Mouse (Mus musculus) heart, embryonic 10.5 days (tissue): Measurements from ENCODE around the gene 4933424G06Rik. TPM values are rescaled to one million over a fixed set of nuclear protein-coding genes. Genes with fewer than 3 reads are reported as not detected.

Experiments
- DNase-seq: peaks from one replicate; pipeline ENCODE4 v3.0.0-alpha.2; 2017; ENCODE audit warnings: low spot score
- H3K27ac ChIP-seq: fragments of 300-500 bp; sonication (generic); 2 replicates; pipeline ENCODE4 v1.5.1; 2016; ENCODE audit warnings: mild to moderate bottlenecking
- H3K27me3 ChIP-seq: fragments of 300-500 bp; sonication (generic); 2 replicates; pipeline ENCODE4 v1.6.1; 2016; ENCODE audit warnings: mild to moderate bottlenecking; ENCODE audit not compliant: poor library complexity, insufficient read depth, severe bottlenecking
- H3K36me3 ChIP-seq: fragments of 300-500 bp; sonication (generic); 2 replicates; pipeline ENCODE4 v1.6.1; 2016; ENCODE audit warnings: mild to moderate bottlenecking, moderate library complexity
- H3K4me1 ChIP-seq: fragments of 300-500 bp; sonication (generic); 2 replicates; pipeline ENCODE4 v1.6.1; 2016; ENCODE audit warnings: mild to moderate bottlenecking
- H3K4me3 ChIP-seq: fragments of 300-500 bp; sonication (generic); 2 replicates; pipeline ENCODE4 v1.5.1; 2016; ENCODE audit warnings: mild to moderate bottlenecking, moderate library complexity
- H3K9me3 ChIP-seq: fragments of 300-500 bp; sonication (generic); 2 replicates; pipeline ENCODE4 v1.6.1; 2016; ENCODE audit warnings: mild to moderate bottlenecking, moderate library complexity
- WGBS: fragments of 180-500 bp; shearing (Covaris S2); methylation state at CpG from one replicate; pipeline ENCODE4 v1.1.7; 2016; 5-methylcytosine and 5-hydroxymethylcytosine counted together
- polyA plus RNA-seq: library from polyadenylated mRNA; unstranded; fragments of >200 nt; fragmentation: Nextera tagmentation; extraction: Ambion mirVana; gene quantifications from 2 replicates; pipeline ENCODE4 v1.2.1, GENCODE M21; 2016

4933424G06Rik gene
- polyA plus RNA-seq, 1 experiment from 2014 or later: not detected

- Histone ChIP-seq H3K4me3 (no peak overlapping the region), H3K4me1 (peaks cover 4% of the 10 kb centered on the region), H3K27me3 (no peaks in the 10 kb centered on the region), H3K27ac (no peak overlapping the region), H3K9me3 (no peaks in the 10 kb centered on the region), H3K36me3 (no peaks in the 10 kb centered on the region)
- no peak for DNase-seq
- WGBS: 79% methylated on average over 8 of the region's 8 CpGs
Observed at GRCm38 (mm10) chr1:36761061-36761460, 51.1 kb downstream of the 4933424G06Rik start.

- WGBS: 73% methylated on average over 11 of the region's 11 CpGs
- H3K4me3 ChIP-seq: no peak within 1 kb of the TSS
- H3K27me3 ChIP-seq: no peaks in the 10 kb centered on the region
- H3K4me1 ChIP-seq: peaks cover 8% of the 10 kb centered on the region
- no peaks in the 10 kb centered on the region for H3K9me3 ChIP-seq
- no peak within 1 kb of the TSS for H3K27ac ChIP-seq
- no peaks in the 10 kb centered on the region for H3K36me3 ChIP-seq
- DNase-seq: no peak
Observed at GRCm38 (mm10) chr1:36761568-36761967, 51.6 kb downstream of the 4933424G06Rik start, which contains the start of gene Zap70. Gene Zap70, plus strand, starts transcription at chr1:36761798.

GRCm38 (mm10) chr1:36766431-36767205 is 56.7 kb downstream of the 4933424G06Rik start:
- WGBS: 43% methylated on average over 4 of the region's 4 CpGs
- H3K36me3 ChIP-seq: no peaks in the 10 kb centered on the region

GRCm38 (mm10) chr1:36767321-36767720 is 57.4 kb downstream of the 4933424G06Rik start:
- H3K4me1 ChIP-seq: peaks cover 19% of the 10 kb centered on the region
- WGBS: 48% methylated on average over 10 of the region's 10 CpGs
- H3K27ac ChIP-seq: no peak overlapping the region
- peaks cover 23% of the 10 kb centered on the region for H3K27me3 ChIP-seq
- H3K36me3 ChIP-seq: no peaks in the 10 kb centered on the region
- no peak overlapping the region for H3K4me3 ChIP-seq
- DNase-seq: no peak
- no peaks in the 10 kb centered on the region for H3K9me3 ChIP-seq

More at GRCm38 (mm10) chr1:36766431-36767205, 56.7 kb downstream of the 4933424G06Rik start:
- Histone ChIP-seq H3K4me1 (peaks cover 24% of the 10 kb centered on the region), H3K27ac (peak overlapping the region; percentile 59; the same call in 1 of the 2 replicates), H3K27me3 (peaks cover 19% of the 10 kb centered on the region), H3K4me3 (no peak overlapping the region), H3K9me3 (no peaks in the 10 kb centered on the region)
- no peak for DNase-seq

- no peak overlapping the region for H3K27ac ChIP-seq
- peaks cover 19% of the 10 kb centered on the region for H3K4me1 ChIP-seq
- no peaks in the 10 kb centered on the region for H3K36me3 ChIP-seq
- DNase-seq: no peak
- 67% methylated on average over 5 of the region's 5 CpGs for WGBS
- no peak overlapping the region for H3K4me3 ChIP-seq
- H3K27me3 ChIP-seq: peaks cover 23% of the 10 kb centered on the region
- no peaks in the 10 kb centered on the region for H3K9me3 ChIP-seq
Observed at GRCm38 (mm10) chr1:36768786-36769185, 58.8 kb downstream of the 4933424G06Rik start.

GRCm38 (mm10) chr1:36769951-36770350 is 60.0 kb downstream of the 4933424G06Rik start:
- Histone ChIP-seq H3K4me3 (no peak overlapping the region), H3K27ac (no peak overlapping the region), H3K9me3 (no peaks in the 10 kb centered on the region), H3K36me3 (no peaks in the 10 kb centered on the region), H3K27me3 (peaks cover 23% of the 10 kb centered on the region), H3K4me1 (peaks cover 19% of the 10 kb centered on the region)
- WGBS: 92% methylated on average over 1 of the region's 1 CpGs
- DNase-seq: no peak

GRCm38 (mm10) chr1:36770998-36771397 is 61.0 kb downstream of the 4933424G06Rik start:
- H3K27me3 ChIP-seq: peaks cover 23% of the 10 kb centered on the region
- no peaks in the 10 kb centered on the region for H3K36me3 ChIP-seq
- no peaks in the 10 kb centered on the region for H3K9me3 ChIP-seq
- H3K4me3 ChIP-seq: peak overlapping the region; percentile 52
- no peak for DNase-seq
- H3K27ac ChIP-seq: peak overlapping the region; percentile 62
- peaks cover 19% of the 10 kb centered on the region for H3K4me1 ChIP-seq
- WGBS: 8% methylated on average over 27 of the region's 27 CpGs

- Histone ChIP-seq H3K36me3 (no peaks in the 10 kb centered on the region), H3K27ac (no peak overlapping the region), H3K4me1 (peaks cover 8% of the 10 kb centered on the region), H3K9me3 (no peaks in the 10 kb centered on the region), H3K27me3 (peaks cover 23% of the 10 kb centered on the region), H3K4me3 (no peak overlapping the region)
- DNase-seq: no peak
- WGBS: 81% methylated on average over 9 of the region's 9 CpGs
Observed at GRCm38 (mm10) chr1:36772198-36772934, 62.4 kb downstream of the 4933424G06Rik start.

- peaks cover 28% of the 10 kb centered on the region for H3K4me1 ChIP-seq
- no peaks in the 10 kb centered on the region for H3K9me3 ChIP-seq
- no peak overlapping the region for H3K4me3 ChIP-seq
- no peak overlapping the region for H3K27ac ChIP-seq
- H3K27me3 ChIP-seq: peaks cover 11% of the 10 kb centered on the region; the same call in 1 of the 2 replicates
- no peaks in the 10 kb centered on the region for H3K36me3 ChIP-seq
- 83% methylated on average over 13 of the region's 13 CpGs for WGBS
- DNase-seq: no peak
Observed at GRCm38 (mm10) chr1:36780793-36781192, 70.8 kb downstream of the 4933424G06Rik start.

- Histone ChIP-seq H3K36me3 (no peaks in the 10 kb centered on the region), H3K27me3 (peaks cover 11% of the 10 kb centered on the region; the same call in 1 of the 2 replicates), H3K9me3 (no peaks in the 10 kb centered on the region), H3K4me3 (no peak overlapping the region), H3K4me1 (peaks cover 28% of the 10 kb centered on the region), H3K27ac (no peak overlapping the region)
- WGBS: 73% methylated on average over 11 of the region's 11 CpGs
- no peak for DNase-seq
Observed at GRCm38 (mm10) chr1:36782476-36782875, 72.5 kb downstream of the 4933424G06Rik start.

GRCm38 (mm10) chr1:36784365-36785134 is 74.6 kb downstream of the 4933424G06Rik start:
- peak; percentile 86 for DNase-seq
- peaks cover 28% of the 10 kb centered on the region for H3K4me1 ChIP-seq
- peak overlapping the region; percentile 64 for H3K4me3 ChIP-seq
- H3K9me3 ChIP-seq: no peaks in the 10 kb centered on the region
- 4% methylated on average over 20 of the region's 20 CpGs for WGBS
- peak overlapping the region; percentile 47; the same call in 1 of the 2 replicates for H3K27ac ChIP-seq
- peaks cover 11% of the 10 kb centered on the region; the same call in 1 of the 2 replicates for H3K27me3 ChIP-seq
- H3K36me3 ChIP-seq: no peaks in the 10 kb centered on the region

GRCm38 (mm10) chr1:36785238-36785641 is 75.3 kb downstream of the 4933424G06Rik start:
- Histone ChIP-seq H3K27me3 (peaks cover 11% of the 10 kb centered on the region; the same call in 1 of the 2 replicates), H3K9me3 (no peaks in the 10 kb centered on the region), H3K4me1 (peaks cover 28% of the 10 kb centered on the region), H3K4me3 (peak overlapping the region; percentile 64), H3K27ac (peak overlapping the region; percentile 47; the same call in 1 of the 2 replicates), H3K36me3 (no peaks in the 10 kb centered on the region)
- DNase-seq: no peak
- WGBS: 3% methylated on average over 16 of the region's 16 CpGs
